Mouse (Mus musculus) CH12.LX (cell line): Measurements from ENCODE around the gene Nek6. TPM values are rescaled to one million over a fixed set of nuclear protein-coding genes. Genes with fewer than 3 reads are reported as not detected.

Experiments
- DNase-seq: peaks from one replicate; pipeline ENCODE4 v3.0.0-alpha.2; 2013; ENCODE audit errors: extremely low read depth
- H3K27ac ChIP-seq: 2 replicates; pipeline ENCODE4 v1.5.1; 2012; ENCODE audit warnings: low read depth, mild to moderate bottlenecking, control low read depth, moderate library complexity; ENCODE audit not compliant: insufficient read depth
- H3K27me3 ChIP-seq: replicated peaks from 2 replicates; pipeline ENCODE3; 2012; ENCODE audit warnings: inconsistent platforms
- H3K36me3 ChIP-seq, 2 experiments: replicated peaks in 1 of 2; 2 replicates each; pipeline versions ENCODE3 to v1.6.1; 2012; ENCODE audit warnings: inconsistent platforms in 1 of 2, low read length in 1 of 2, mild to moderate bottlenecking in 1 of 2, mixed read lengths in 1 of 2, moderate library complexity in 1 of 2; ENCODE audit not compliant: control insufficient read depth in 1 of 2, insufficient read depth in 1 of 2
- H3K4me1 ChIP-seq, 2 experiments: 2 replicates each; pipeline ENCODE4 v1.6.1; 2012; ENCODE audit warnings: inconsistent platforms in 1 of 2, moderate library complexity in 1 of 2; ENCODE audit not compliant: insufficient read depth in 2 of 2, control insufficient read depth in 1 of 2
- H3K4me2 ChIP-seq: 2 replicates; pipeline ENCODE4 v1.6.1; 2012; ENCODE audit warnings: low read depth, mild to moderate bottlenecking, control low read depth; ENCODE audit not compliant: poor library complexity, insufficient read depth, severe bottlenecking
- H3K4me3 ChIP-seq, 3 experiments: fragments of 150-350 bp in 1 of 3; sonication (generic) in 1 of 3; replicated peaks in 1 of 3; 2 replicates each; pipeline versions ENCODE3 to v1.5.1; 2011 to 2012; ENCODE audit warnings: low read depth in 2 of 3, low read length in 2 of 3, mild to moderate bottlenecking in 2 of 3, moderate library complexity in 2 of 3, control low read depth in 1 of 3, improper control_type of control experiment in 1 of 3, inconsistent platforms in 1 of 3, mixed read lengths in 1 of 3; ENCODE audit not compliant: poor library complexity in 1 of 3
- H3K79me2 ChIP-seq: replicated peaks from 2 replicates; pipeline ENCODE4 v1.6.1; 2012; ENCODE audit warnings: mild to moderate bottlenecking, moderate library complexity; ENCODE audit not compliant: control insufficient read depth, poor library complexity, insufficient read depth, severe bottlenecking; ENCODE audit errors: extremely low read depth
- H3K9ac ChIP-seq: 2 replicates; pipeline ENCODE4 v1.6.1; 2012; ENCODE audit warnings: low read depth, mild to moderate bottlenecking, control low read depth, moderate library complexity; ENCODE audit not compliant: insufficient read depth
- H3K9me3 ChIP-seq: replicated peaks from 2 replicates; pipeline ENCODE3; 2012; ENCODE audit warnings: low read length, inconsistent platforms, mixed read lengths
- BHLHE40 ChIP-seq: IDR thresholded peaks from 2 replicates; pipeline ENCODE4 v1.6.1; 2011; ENCODE audit warnings: mild to moderate bottlenecking, low read depth, low read length, improper control_type of control experiment
- CHD1 ChIP-seq: IDR thresholded peaks from 2 replicates; pipeline ENCODE4 v1.6.1; 2012; ENCODE audit warnings: low read depth, low read length, improper control_type of control experiment, inconsistent platforms
- ELF1 ChIP-seq: IDR thresholded peaks from 2 replicates; pipeline ENCODE4 v1.6.1; 2014; ENCODE audit warnings: low read depth, mild to moderate bottlenecking, inconsistent platforms, low read length, improper control_type of control experiment
- EP300 ChIP-seq: IDR thresholded peaks from 2 replicates; pipeline ENCODE4 v1.6.1; 2011; ENCODE audit warnings: low read length, improper control_type of control experiment
- HCFC1 ChIP-seq: IDR thresholded peaks from 2 replicates; pipeline ENCODE4 v1.6.1; 2012; ENCODE audit warnings: low read depth, mild to moderate bottlenecking, inconsistent platforms, low read length, improper control_type of control experiment
- JUND ChIP-seq: conservative IDR thresholded peaks from 2 replicates; pipeline ENCODE4 v1.6.1; 2011; ENCODE audit warnings: low read depth, low read length, improper control_type of control experiment
- KAT2A ChIP-seq: IDR thresholded peaks from 2 replicates; pipeline ENCODE4 v1.6.1; 2012; ENCODE audit warnings: low read length, improper control_type of control experiment, inconsistent platforms; ENCODE audit not compliant: insufficient replicate concordance
- MAFK ChIP-seq: IDR thresholded peaks from 2 replicates; pipeline ENCODE4 v1.6.1; 2011; ENCODE audit warnings: low read length, improper control_type of control experiment; ENCODE audit not compliant: insufficient replicate concordance
- MAX ChIP-seq: IDR thresholded peaks from 2 replicates; pipeline ENCODE4 v1.6.1; 2011; ENCODE audit warnings: low read length, improper control_type of control experiment
- MEF2A ChIP-seq: IDR thresholded peaks from 2 replicates; pipeline ENCODE4 v1.6.1; 2014; ENCODE audit warnings: low read depth, mild to moderate bottlenecking, inconsistent platforms, low read length, improper control_type of control experiment, borderline replicate concordance
- NRF1 ChIP-seq: IDR thresholded peaks from 2 replicates; pipeline ENCODE4 v1.6.1; 2014; ENCODE audit warnings: low read depth, mild to moderate bottlenecking, inconsistent platforms, low read length, improper control_type of control experiment, moderate library complexity
- PAX5 ChIP-seq: IDR thresholded peaks from 2 replicates; pipeline ENCODE4 v1.6.1; 2012; ENCODE audit warnings: low read length, inconsistent platforms, mixed read lengths
- POLR2A ChIP-seq: IDR thresholded peaks from 2 replicates; pipeline ENCODE4 v1.6.1; 2011; ENCODE audit warnings: low read depth, mild to moderate bottlenecking, improper control_type of control experiment, low read length
- POLR2AphosphoS2 ChIP-seq: IDR thresholded peaks from 2 replicates; pipeline ENCODE4 v1.6.1; 2011; ENCODE audit warnings: low read depth, low read length, improper control_type of control experiment
- RCOR1 ChIP-seq: conservative IDR thresholded peaks from 2 replicates; pipeline ENCODE4 v1.6.1; 2012; ENCODE audit warnings: low read depth, mild to moderate bottlenecking, inconsistent platforms, low read length, improper control_type of control experiment
- SIN3A ChIP-seq: IDR thresholded peaks from 2 replicates; pipeline ENCODE4 v1.6.1; 2012; ENCODE audit warnings: low read length, improper control_type of control experiment, inconsistent platforms
- SMC3 ChIP-seq: IDR thresholded peaks from 2 replicates; pipeline ENCODE4 v1.6.1; 2011; ENCODE audit warnings: low read depth, low read length, improper control_type of control experiment
- TCF12 ChIP-seq: IDR thresholded peaks from 2 replicates; pipeline ENCODE4 v1.6.1; 2014; ENCODE audit warnings: low read depth, mild to moderate bottlenecking, inconsistent platforms, low read length, improper control_type of control experiment
- UBTF ChIP-seq: IDR thresholded peaks from 2 replicates; pipeline ENCODE4 v1.6.1; 2012; ENCODE audit warnings: low read depth, mild to moderate bottlenecking, inconsistent platforms, low read length, improper control_type of control experiment, moderate library complexity
- USF2 ChIP-seq: conservative IDR thresholded peaks from 2 replicates; pipeline ENCODE4 v1.6.1; 2011; ENCODE audit warnings: low read depth, low read length, improper control_type of control experiment
- ZKSCAN1 ChIP-seq: IDR thresholded peaks from 2 replicates; pipeline ENCODE4 v1.6.1; 2012; ENCODE audit warnings: low read depth, inconsistent platforms, low read length, improper control_type of control experiment, borderline replicate concordance
- ZMIZ1 ChIP-seq: IDR thresholded peaks from 2 replicates; pipeline ENCODE4 v1.6.1; 2012; ENCODE audit warnings: low read depth, mild to moderate bottlenecking, inconsistent platforms, low read length, improper control_type of control experiment
- ZNF384 ChIP-seq: IDR thresholded peaks from 2 replicates; pipeline ENCODE4 v1.6.1; 2012; ENCODE audit warnings: low read depth, low read length, improper control_type of control experiment, inconsistent platforms
- dilution Hi-C: fragments of 300-500 bp; cut with MboI; formaldehyde crosslinking; loops from 2 replicates; pipeline ENCODE4 v1.14.3; 2020; ENCODE audit warnings: low sequenced_read_pairs; ENCODE audit not compliant: extremely low pct_unique_long_range_greater_than_20kb, extremely low pct_ligation_motif_present
- in situ Hi-C: fragments of 300-500 bp; cut with MboI; formaldehyde crosslinking; loops from 3 replicates; pipeline ENCODE4 v1.14.3; 2019; ENCODE audit warnings: low sequenced_read_pairs, low pct_ligation_motif_present, low pct_unique_long_range_greater_than_20kb, mixed read lengths
- polyA plus RNA-seq: library from polyadenylated mRNA; unstranded; fragments of >175 nt; gene quantifications from 2 replicates; pipeline ENCODE4 v1.2.1, GENCODE M21; 2012; ENCODE audit warnings: low read depth; ENCODE audit not compliant: insufficient read length
- total RNA-seq, 2 experiments: library from RNA; depleted of rRNA; stranded (reverse); fragments of 300-350 nt in 1 of 2; fragments of >200 nt in 1 of 2; gene quantifications; 2 replicates each; pipeline ENCODE4 v1.2.3; 2012 to 2014

The Nek6 gene
- total and polyA plus RNA-seq, 3 experiments, result 31.0 to 39.9 (median 36.7) TPM

- Histone ChIP-seq H3K4me1 (peaks cover under 1 to 12% of the 10 kb centered on the region in 2 experiments; a peak in 3 of 4 replicates), H3K79me2 (no peaks in the 10 kb centered on the region), H3K27me3 (no peaks in the 10 kb centered on the region), H3K4me2 (no peak overlapping the region; the same call in 1 of the 2 replicates), H3K36me3 (no peaks in the 10 kb centered on the region), H3K9me3 (peaks cover 2% of the 10 kb centered on the region), H3K27ac (no peak overlapping the region), H3K9ac (no peak overlapping the region), H3K4me3 (no peak overlapping the region)
- dilution Hi-C loops (no loop called here), in situ Hi-C loops (no loop called here)
- DNase-seq, result no peak
- TF ChIP-seq POLR2A (no peak), KAT2A (no peak), BHLHE40 (no peak), MAX (no peak), JUND (no peak), ZMIZ1 (no peak), PAX5 (no peak), MAFK (no peak), RCOR1 (no peak), CHD1 (no peak), UBTF (no peak), ZNF384 (no peak), MEF2A (no peak), TCF12 (no peak)
Observed at GRCm38 (mm10) chr2:38485957-38486931, 25.2 kb upstream of the Nek6 start.

GRCm38 (mm10) chr2:38497594-38497993 is 13.8 kb upstream of the Nek6 start:
- TF ChIP-seq EP300 (no peak), POLR2AphosphoS2 (no peak), MAFK (no peak), MAX (no peak), ELF1 (no peak), PAX5 (no peak), HCFC1 (no peak), CHD1 (no peak), SMC3 (no peak), NRF1 (no peak), ZKSCAN1 (no peak), RCOR1 (no peak), SIN3A (no peak), USF2 (no peak)
- Histone ChIP-seq H3K9ac (no peak overlapping the region), H3K4me1 (peaks cover 0 to 15% of the 10 kb centered on the region in 2 experiments; a peak in 2 of 4 replicates), H3K79me2 (no peaks in the 10 kb centered on the region), H3K4me2 (no peak overlapping the region), H3K4me3 (no peak overlapping the region), H3K27me3 (no peaks in the 10 kb centered on the region), H3K27ac (no peak overlapping the region), H3K9me3 (peaks cover 3% of the 10 kb centered on the region), H3K36me3 (no peaks in the 10 kb centered on the region)
- in situ Hi-C loops (no loop called here), dilution Hi-C loops (no loop called here)
- DNase-seq, result no peak
